Mouse (Mus musculus): ENCODE measurements around the gene Wdr44. TPM values are rescaled to one million over a fixed set of nuclear protein-coding genes. Genes with fewer than 3 reads are reported as not detected.

Gene Wdr44
- total RNA-seq, 1 experiment: 6.7 TPM

DNA sequence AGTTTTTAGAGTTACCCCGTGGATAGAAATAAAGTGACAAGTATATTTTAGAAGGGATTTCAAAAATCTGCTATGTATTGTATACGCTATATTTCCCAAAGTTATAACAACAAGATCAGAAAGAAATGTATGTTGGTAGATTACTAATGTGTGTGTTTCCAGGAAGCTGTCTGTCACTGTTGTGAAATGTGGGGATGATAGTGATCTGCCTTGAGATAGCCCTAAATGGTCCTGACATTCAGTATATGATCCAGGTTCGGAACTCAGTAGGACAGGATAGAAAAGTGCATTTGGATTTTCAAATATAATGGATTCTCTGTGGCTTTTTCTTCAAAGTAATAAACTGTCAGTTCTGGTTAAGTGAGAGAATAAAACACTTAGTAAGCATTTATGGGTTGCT is 1.7 kb downstream of the Wdr44 start:
- no peaks in the 10 kb centered on the region for H3K9me3 ChIP-seq (ENCODE audit: control insufficient read depth, insufficient read depth, low read depth, low read length)
- no peaks in the 10 kb centered on the region for H3K4me1 ChIP-seq (ENCODE audit: control insufficient read depth in 2 of 2, insufficient read depth in 2 of 2, low read length in 2 of 2, poor library complexity in 1 of 2)
- TF ChIP-seq HCFC1 (IDR thresholded peaks at IDR 0.05; ENCODE audit: borderline replicate concordance, insufficient read depth, low read length) (no peak), ZNF384 (IDR thresholded peaks at IDR 0.05; ENCODE audit: low read depth, low read length) (no peak), MAFK (IDR thresholded peaks at IDR 0.05; ENCODE audit: insufficient read depth, low read depth, low read length) (no peak), ZC3H11A (IDR thresholded peaks at IDR 0.05; ENCODE audit: borderline replicate concordance, low read depth, low read length) (no peak), CHD2 (IDR thresholded peaks at IDR 0.05; ENCODE audit: low read depth, low read length) (no peak)
- no peak overlapping the region for H3K9ac ChIP-seq (ENCODE audit: insufficient read depth, low read depth, low read length, poor library complexity, severe bottlenecking)
- no peaks in the 10 kb centered on the region for H3K36me3 ChIP-seq (ENCODE audit: control insufficient read depth, insufficient read depth, low read length, poor library complexity, severe bottlenecking)
- H3K27ac ChIP-seq (ENCODE audit: insufficient read depth, low read depth, low read length, poor library complexity, severe bottlenecking): no peak overlapping the region
- H3K4me3 ChIP-seq (ENCODE audit: insufficient read depth in 1 of 2, low read depth in 1 of 2, low read length in 2 of 2, poor library complexity in 1 of 2, severe bottlenecking in 1 of 2): no peak overlapping the region
- no peak for DNase-seq (ENCODE audit: low read depth, low spot score)
- in situ Hi-C loops (cut with MboI; ENCODE audit: low sequenced_read_pairs in 2 of 2, unreplicated experiment in 2 of 2): no loop called here

DNA sequence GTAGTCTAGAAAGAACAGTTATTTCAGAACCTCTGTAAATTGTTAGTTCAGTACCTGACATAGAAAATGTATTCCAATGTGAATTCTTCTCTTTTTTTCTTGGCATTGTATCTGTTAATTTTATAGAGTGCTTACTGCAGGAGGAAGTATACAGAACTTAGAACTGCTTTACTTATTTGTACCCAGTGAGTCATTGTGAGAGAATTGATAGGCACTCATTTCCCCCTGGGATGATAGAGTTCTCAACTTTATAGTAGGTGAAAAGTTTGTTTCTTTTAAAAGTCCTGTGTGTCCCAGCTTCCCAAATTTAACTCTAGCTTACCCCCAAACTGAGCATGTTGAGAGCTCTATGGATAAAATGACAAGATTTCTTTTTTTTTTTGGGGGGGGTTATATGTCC is 2.3 kb downstream of the Wdr44 start:
- Histone ChIP-seq H3K4me1 (ENCODE audit: control insufficient read depth in 2 of 2, insufficient read depth in 2 of 2, low read length in 2 of 2, poor library complexity in 1 of 2) (no peaks in the 10 kb centered on the region), H3K27ac (ENCODE audit: insufficient read depth, low read depth, low read length, poor library complexity, severe bottlenecking) (no peak overlapping the region), H3K36me3 (ENCODE audit: control insufficient read depth, insufficient read depth, low read length, poor library complexity, severe bottlenecking) (no peaks in the 10 kb centered on the region), H3K9me3 (ENCODE audit: control insufficient read depth, insufficient read depth, low read depth, low read length) (no peaks in the 10 kb centered on the region), H3K4me3 (ENCODE audit: insufficient read depth in 1 of 2, low read depth in 1 of 2, low read length in 2 of 2, poor library complexity in 1 of 2, severe bottlenecking in 1 of 2) (no peak overlapping the region), H3K9ac (ENCODE audit: insufficient read depth, low read depth, low read length, poor library complexity, severe bottlenecking) (no peak overlapping the region)
- DNase-seq (ENCODE audit: low read depth, low spot score): no peak
- in situ Hi-C loops (cut with MboI; ENCODE audit: low sequenced_read_pairs in 2 of 2, unreplicated experiment in 2 of 2): no loop called here
- TF ChIP-seq ZNF384 (IDR thresholded peaks at IDR 0.05; ENCODE audit: low read depth, low read length) (no peak), ZC3H11A (IDR thresholded peaks at IDR 0.05; ENCODE audit: borderline replicate concordance, low read depth, low read length) (no peak), HCFC1 (IDR thresholded peaks at IDR 0.05; ENCODE audit: borderline replicate concordance, insufficient read depth, low read length) (no peak), MAFK (IDR thresholded peaks at IDR 0.05; ENCODE audit: insufficient read depth, low read depth, low read length) (no peak), CHD2 (IDR thresholded peaks at IDR 0.05; ENCODE audit: low read depth, low read length) (no peak)

DNA sequence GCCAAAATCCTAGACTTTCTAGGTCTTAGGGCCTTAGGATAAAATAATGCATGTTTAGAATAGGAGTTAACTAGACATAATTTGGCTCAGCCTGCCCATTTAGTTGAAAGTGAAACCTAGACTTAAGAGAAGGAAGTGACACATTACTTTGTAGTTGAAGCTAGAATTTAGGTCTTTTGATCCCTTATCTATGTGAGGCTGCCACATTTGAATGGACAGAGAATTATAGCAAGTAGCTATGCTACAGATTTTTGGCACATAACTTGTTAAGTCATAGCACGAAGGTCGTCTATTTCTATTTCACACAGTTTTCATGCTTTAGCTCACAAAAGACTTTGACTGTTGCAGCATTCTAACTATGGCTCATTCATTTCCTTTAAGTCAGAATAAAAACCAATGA is 4.5 kb downstream of the Wdr44 start:
- no peak overlapping the region for H3K9ac ChIP-seq (ENCODE audit: insufficient read depth, low read depth, low read length, poor library complexity, severe bottlenecking)
- in situ Hi-C loops (cut with MboI; ENCODE audit: low sequenced_read_pairs in 2 of 2, unreplicated experiment in 2 of 2): no loop called here

DNA sequence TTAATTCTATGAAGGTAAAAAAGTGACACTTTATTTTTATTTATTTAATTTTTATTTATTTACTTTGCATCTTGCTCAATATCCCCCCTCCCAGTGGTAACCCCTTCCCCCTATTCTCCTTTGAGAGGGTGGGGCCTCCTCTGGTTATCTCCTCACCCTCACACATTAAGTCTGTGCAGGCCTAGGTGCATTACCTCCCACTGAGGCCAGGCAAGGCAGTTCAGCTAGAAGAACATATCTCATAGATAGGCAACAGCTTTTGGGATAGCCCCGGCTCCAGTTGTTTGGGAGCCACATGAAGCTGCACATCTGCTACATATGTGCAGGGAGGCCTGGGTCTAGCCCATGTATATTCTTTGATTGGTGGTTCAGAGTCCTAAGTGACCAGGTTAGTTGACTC is 6.2 kb downstream of the Wdr44 start:
- Histone ChIP-seq H3K4me1 (ENCODE audit: control insufficient read depth in 2 of 2, insufficient read depth in 2 of 2, low read length in 2 of 2, poor library complexity in 1 of 2) (no peaks in the 10 kb centered on the region), H3K9me3 (ENCODE audit: control insufficient read depth, insufficient read depth, low read depth, low read length) (no peaks in the 10 kb centered on the region), H3K9ac (ENCODE audit: insufficient read depth, low read depth, low read length, poor library complexity, severe bottlenecking) (no peak overlapping the region), H3K27ac (ENCODE audit: insufficient read depth, low read depth, low read length, poor library complexity, severe bottlenecking) (no peak overlapping the region), H3K36me3 (ENCODE audit: control insufficient read depth, insufficient read depth, low read length, poor library complexity, severe bottlenecking) (no peaks in the 10 kb centered on the region), H3K4me3 (ENCODE audit: insufficient read depth in 1 of 2, low read depth in 1 of 2, low read length in 2 of 2, poor library complexity in 1 of 2, severe bottlenecking in 1 of 2) (no peak overlapping the region)
- in situ Hi-C loops (cut with MboI; ENCODE audit: low sequenced_read_pairs in 2 of 2, unreplicated experiment in 2 of 2): no loop called here
- TF ChIP-seq CHD2 (IDR thresholded peaks at IDR 0.05; ENCODE audit: low read depth, low read length) (no peak), ZC3H11A (IDR thresholded peaks at IDR 0.05; ENCODE audit: borderline replicate concordance, low read depth, low read length) (no peak), HCFC1 (IDR thresholded peaks at IDR 0.05; ENCODE audit: borderline replicate concordance, insufficient read depth, low read length) (no peak), MAFK (IDR thresholded peaks at IDR 0.05; ENCODE audit: insufficient read depth, low read depth, low read length) (no peak), ZNF384 (IDR thresholded peaks at IDR 0.05; ENCODE audit: low read depth, low read length) (no peak)
- no peak for DNase-seq (ENCODE audit: low read depth, low spot score)

More for the DNA sequence above, 4.5 kb downstream of the Wdr44 start:
- Histone ChIP-seq H3K4me1 (ENCODE audit: control insufficient read depth in 2 of 2, insufficient read depth in 2 of 2, low read length in 2 of 2, poor library complexity in 1 of 2) (no peaks in the 10 kb centered on the region), H3K36me3 (ENCODE audit: control insufficient read depth, insufficient read depth, low read length, poor library complexity, severe bottlenecking) (no peaks in the 10 kb centered on the region), H3K9me3 (ENCODE audit: control insufficient read depth, insufficient read depth, low read depth, low read length) (no peaks in the 10 kb centered on the region), H3K4me3 (ENCODE audit: insufficient read depth in 1 of 2, low read depth in 1 of 2, low read length in 2 of 2, poor library complexity in 1 of 2, severe bottlenecking in 1 of 2) (no peak overlapping the region), H3K27ac (ENCODE audit: insufficient read depth, low read depth, low read length, poor library complexity, severe bottlenecking) (no peak overlapping the region)
- no peak for DNase-seq (ENCODE audit: low read depth, low spot score)
- TF ChIP-seq ZC3H11A (IDR thresholded peaks at IDR 0.05; ENCODE audit: borderline replicate concordance, low read depth, low read length) (no peak), MAFK (IDR thresholded peaks at IDR 0.05; ENCODE audit: insufficient read depth, low read depth, low read length) (no peak), ZNF384 (IDR thresholded peaks at IDR 0.05; ENCODE audit: low read depth, low read length) (no peak), CHD2 (IDR thresholded peaks at IDR 0.05; ENCODE audit: low read depth, low read length) (no peak)

DNA sequence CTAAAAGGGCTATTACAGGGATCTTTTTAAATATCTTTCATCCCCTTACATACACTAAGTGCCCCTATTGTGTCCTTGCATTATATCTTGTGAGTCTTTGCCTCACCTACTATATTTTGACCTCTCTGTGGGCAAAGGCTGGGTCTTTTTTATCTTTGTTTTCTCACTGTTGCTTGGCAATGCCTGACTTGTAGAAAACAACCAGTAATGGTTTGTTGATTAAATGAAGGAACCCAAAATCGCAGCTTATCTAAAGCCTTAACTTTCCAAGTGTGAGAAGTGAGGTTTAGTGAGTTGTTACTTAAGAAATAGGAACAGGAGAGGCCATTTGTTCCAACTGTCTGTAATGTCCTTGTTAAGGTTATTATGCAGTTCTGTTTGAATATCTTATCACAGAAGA is 24.4 kb downstream of the Wdr44 start:
- H3K27ac ChIP-seq (ENCODE audit: insufficient read depth, low read depth, low read length, poor library complexity, severe bottlenecking): no peak overlapping the region
- no peaks in the 10 kb centered on the region for H3K36me3 ChIP-seq (ENCODE audit: control insufficient read depth, insufficient read depth, low read length, poor library complexity, severe bottlenecking)
- H3K4me1 ChIP-seq (ENCODE audit: control insufficient read depth in 2 of 2, insufficient read depth in 2 of 2, low read length in 2 of 2, poor library complexity in 1 of 2): no peaks in the 10 kb centered on the region
- H3K9me3 ChIP-seq (ENCODE audit: control insufficient read depth, insufficient read depth, low read depth, low read length): no peaks in the 10 kb centered on the region
- H3K9ac ChIP-seq (ENCODE audit: insufficient read depth, low read depth, low read length, poor library complexity, severe bottlenecking): no peak overlapping the region
- H3K4me3 ChIP-seq (ENCODE audit: insufficient read depth in 1 of 2, low read depth in 1 of 2, low read length in 2 of 2, poor library complexity in 1 of 2, severe bottlenecking in 1 of 2): no peak overlapping the region
- in situ Hi-C loops (cut with MboI; ENCODE audit: low sequenced_read_pairs in 2 of 2, unreplicated experiment in 2 of 2): no loop called here
- TF ChIP-seq ZNF384 (IDR thresholded peaks at IDR 0.05; ENCODE audit: low read depth, low read length): no peak
- no peak for TF ChIP-seq CHD2 (IDR thresholded peaks at IDR 0.05; ENCODE audit: low read depth, low read length)
- TF ChIP-seq HCFC1 (IDR thresholded peaks at IDR 0.05; ENCODE audit: borderline replicate concordance, insufficient read depth, low read length): no peak
- TF ChIP-seq ZC3H11A (IDR thresholded peaks at IDR 0.05; ENCODE audit: borderline replicate concordance, low read depth, low read length): no peak
- TF ChIP-seq MAFK (IDR thresholded peaks at IDR 0.05; ENCODE audit: insufficient read depth, low read depth, low read length): no peak
- no peak for DNase-seq (ENCODE audit: low read depth, low spot score)
